Mouse (Mus musculus) hindbrain, embryonic 15.5 days (tissue): ENCODE results near the gene Carmil1. TPM values are rescaled to one million over a fixed set of nuclear protein-coding genes. Genes with fewer than 3 reads are reported as not detected.
A peak's percentile ranks its signal among the peaks of the same experiment; 100 is the strongest.

Source experiments
- ATAC-seq: fragments of 200-750 bp; cut with Nextera tagmentation; 2 replicates; pipeline ENCODE4 v1.8.0; 2017; ENCODE audit warnings: low read depth, moderate number of reproducible peaks, moderate TSS enrichment; ENCODE audit not compliant: low FRiP score
- H3K27ac ChIP-seq: fragments of 300-500 bp; sonication (generic); replicated peaks from 2 replicates; pipeline ENCODE4 v1.5.1; 2015; ENCODE audit warnings: mild to moderate bottlenecking, inconsistent platforms
- H3K27me3 ChIP-seq: fragments of 300-500 bp; sonication (generic); 2 replicates; pipeline ENCODE4 v1.6.1; 2015; ENCODE audit warnings: control low read depth, inconsistent platforms
- H3K36me3 ChIP-seq: fragments of 300-500 bp; sonication (generic); 2 replicates; pipeline ENCODE4 v1.6.1; 2015; ENCODE audit warnings: control low read depth, inconsistent platforms
- H3K4me1 ChIP-seq: fragments of 300-500 bp; sonication (generic); replicated peaks from 2 replicates; pipeline ENCODE4 v1.6.1; 2015; ENCODE audit warnings: control low read depth, inconsistent platforms
- H3K4me2 ChIP-seq: fragments of 300-500 bp; sonication (generic); 2 replicates; pipeline ENCODE4 v1.6.1; 2015; ENCODE audit warnings: moderate library complexity, mild to moderate bottlenecking, inconsistent platforms
- H3K4me3 ChIP-seq: fragments of 300-500 bp; sonication (generic); 2 replicates; pipeline ENCODE4 v1.5.1; 2015; ENCODE audit warnings: mild to moderate bottlenecking, inconsistent platforms
- H3K9ac ChIP-seq: fragments of 300-500 bp; sonication (generic); 2 replicates; pipeline ENCODE4 v1.6.1; 2015; ENCODE audit warnings: inconsistent platforms
- H3K9me3 ChIP-seq: fragments of 300-500 bp; sonication (generic); 2 replicates; pipeline ENCODE4 v1.6.1; 2016; ENCODE audit warnings: control low read depth, inconsistent platforms
- WGBS: fragments of 180-500 bp; shearing (Covaris S2); methylation state at CpG from one replicate; pipeline ENCODE4 v1.1.7; 2015; 5-methylcytosine and 5-hydroxymethylcytosine counted together
- polyA plus RNA-seq: library from polyadenylated mRNA; unstranded; fragments of >200 nt; fragmentation: Nextera tagmentation; extraction: Ambion mirVana; gene quantifications from 2 replicates; pipeline ENCODE4 v1.2.1, GENCODE M21; 2015

Gene Carmil1
- polyA plus RNA-seq, 1 experiment from 2014 or later = 42.8 TPM

- Histone ChIP-seq H3K4me3 (no peak overlapping the region), H3K4me1 (peaks cover 11% of the 10 kb centered on the region; the same call in 1 of the 2 replicates), H3K27ac (no peak overlapping the region), H3K36me3 (no peaks in the 10 kb centered on the region), H3K4me2 (no peak overlapping the region), H3K9ac (no peak overlapping the region), H3K9me3 (no peaks in the 10 kb centered on the region), H3K27me3 (no peaks in the 10 kb centered on the region)
- ATAC-seq = no peak
- WGBS = 87% methylated on average over 6 of the region's 6 CpGs
Observed at GRCm38 (mm10) chr13:24232750-24233149, 47.8 kb downstream of the Carmil1 start.

- 73% methylated on average over 10 of the region's 10 CpGs for WGBS
- H3K9me3 ChIP-seq = no peaks in the 10 kb centered on the region
- no peak overlapping the region; the same call in 1 of the 2 replicates for H3K27ac ChIP-seq
- H3K36me3 ChIP-seq = no peaks in the 10 kb centered on the region
- no peak overlapping the region for H3K4me3 ChIP-seq
- H3K27me3 ChIP-seq = no peaks in the 10 kb centered on the region
- no peak overlapping the region for H3K4me2 ChIP-seq
- ATAC-seq = no peak
- H3K4me1 ChIP-seq = peaks cover 11% of the 10 kb centered on the region; the same call in 1 of the 2 replicates
- no peak overlapping the region for H3K9ac ChIP-seq
Observed at GRCm38 (mm10) chr13:24231746-24232483, 48.7 kb downstream of the Carmil1 start.

- H3K27ac ChIP-seq = no peak overlapping the region
- WGBS = 96% methylated on average over 2 of the region's 2 CpGs
- no peak overlapping the region for H3K9ac ChIP-seq
- H3K4me2 ChIP-seq = no peak overlapping the region
- peaks cover 11% of the 10 kb centered on the region; the same call in 1 of the 2 replicates for H3K4me1 ChIP-seq
- ATAC-seq = no peak
- H3K4me3 ChIP-seq = no peak overlapping the region
- H3K36me3 ChIP-seq = no peaks in the 10 kb centered on the region
- 0 out of 2 replicates have a peak, but pooled peaks cover 3% of the 10 kb centered on the region for H3K9me3 ChIP-seq
- no peaks in the 10 kb centered on the region for H3K27me3 ChIP-seq
Observed at GRCm38 (mm10) chr13:24231146-24231545, 49.4 kb downstream of the Carmil1 start.

GRCm38 (mm10) chr13:24230541-24231095 is 50.0 kb downstream of the Carmil1 start:
- no peak for ATAC-seq
- Histone ChIP-seq H3K4me2 (no peak overlapping the region), H3K4me1 (peaks cover 11% of the 10 kb centered on the region; the same call in 1 of the 2 replicates), H3K9me3 (0 out of 2 replicates have a peak, but pooled peaks cover 5% of the 10 kb centered on the region), H3K4me3 (no peak overlapping the region), H3K27ac (no peak overlapping the region), H3K27me3 (no peaks in the 10 kb centered on the region), H3K36me3 (no peaks in the 10 kb centered on the region), H3K9ac (no peak overlapping the region)
- WGBS = 85% methylated on average over 4 of the region's 4 CpGs

GRCm38 (mm10) chr13:24223425-24224201 is 57.0 kb downstream of the Carmil1 start:
- 71% methylated on average over 8 of the region's 8 CpGs for WGBS
- Histone ChIP-seq H3K27me3 (no peaks in the 10 kb centered on the region), H3K4me3 (no peak overlapping the region), H3K9me3 (0 out of 2 replicates have a peak, but pooled peaks cover 5% of the 10 kb centered on the region), H3K9ac (no peak overlapping the region), H3K4me2 (no peak overlapping the region), H3K36me3 (no peaks in the 10 kb centered on the region), H3K4me1 (peaks cover 9% of the 10 kb centered on the region; the same call in 1 of the 2 replicates), H3K27ac (peak overlapping the region; percentile 7; the same call in 1 of the 2 replicates)
- peak; percentile 68; the same call in 1 of the 2 replicates for ATAC-seq

- Histone ChIP-seq H3K9ac (no peak overlapping the region), H3K36me3 (no peaks in the 10 kb centered on the region), H3K27me3 (no peaks in the 10 kb centered on the region), H3K4me3 (no peak overlapping the region), H3K4me2 (no peak overlapping the region), H3K9me3 (no peaks in the 10 kb centered on the region), H3K27ac (no peak overlapping the region), H3K4me1 (peaks cover 9% of the 10 kb centered on the region; the same call in 1 of the 2 replicates)
- ATAC-seq = no peak
- WGBS = 91% methylated on average over 3 of the region's 3 CpGs
Observed at GRCm38 (mm10) chr13:24220441-24220970, 60.1 kb downstream of the Carmil1 start.

GRCm38 (mm10) chr13:24211229-24211628 is 69.4 kb downstream of the Carmil1 start:
- H3K27me3 ChIP-seq = no peaks in the 10 kb centered on the region
- no peak overlapping the region for H3K27ac ChIP-seq
- ATAC-seq = no peak
- H3K4me3 ChIP-seq = no peak overlapping the region
- H3K4me1 ChIP-seq = no peaks in the 10 kb centered on the region
- no peaks in the 10 kb centered on the region for H3K36me3 ChIP-seq
- no peak overlapping the region for H3K4me2 ChIP-seq
- no peaks in the 10 kb centered on the region for H3K9me3 ChIP-seq
- no peak overlapping the region for H3K9ac ChIP-seq
- 76% methylated on average over 2 of the region's 2 CpGs for WGBS

GRCm38 (mm10) chr13:24206097-24206496 is 74.5 kb downstream of the Carmil1 start:
- no peak for ATAC-seq
- 49% methylated on average over 6 of the region's 6 CpGs for WGBS

GRCm38 (mm10) chr13:24202314-24202713 is 78.3 kb downstream of the Carmil1 start:
- no peak overlapping the region for H3K27ac ChIP-seq
- H3K9me3 ChIP-seq = no peaks in the 10 kb centered on the region
- H3K36me3 ChIP-seq = no peaks in the 10 kb centered on the region
- no peaks in the 10 kb centered on the region for H3K27me3 ChIP-seq
- H3K4me3 ChIP-seq = no peak overlapping the region
- ATAC-seq = no peak
- peaks cover 20% of the 10 kb centered on the region for H3K4me1 ChIP-seq
- no peak overlapping the region for H3K9ac ChIP-seq
- no peak overlapping the region for H3K4me2 ChIP-seq
- 73% methylated on average over 6 of the region's 6 CpGs for WGBS

More at GRCm38 (mm10) chr13:24206097-24206496, 74.5 kb downstream of the Carmil1 start:
- Histone ChIP-seq H3K27me3 (no peaks in the 10 kb centered on the region), H3K4me2 (no peak overlapping the region), H3K9ac (no peak overlapping the region), H3K9me3 (no peaks in the 10 kb centered on the region), H3K4me1 (no peaks in the 10 kb centered on the region; the same call in 1 of the 2 replicates), H3K27ac (no peak overlapping the region), H3K4me3 (no peak overlapping the region), H3K36me3 (no peaks in the 10 kb centered on the region)

- H3K4me1 ChIP-seq = peaks cover 20% of the 10 kb centered on the region
- no peak overlapping the region for H3K9ac ChIP-seq
- 50% methylated on average over 7 of the region's 7 CpGs for WGBS
- no peak for ATAC-seq
- H3K27me3 ChIP-seq = no peaks in the 10 kb centered on the region
- H3K36me3 ChIP-seq = no peaks in the 10 kb centered on the region
- no peak overlapping the region for H3K27ac ChIP-seq
- no peak overlapping the region for H3K4me2 ChIP-seq
- H3K4me3 ChIP-seq = no peak overlapping the region
- no peaks in the 10 kb centered on the region for H3K9me3 ChIP-seq
Observed at GRCm38 (mm10) chr13:24199861-24200543, 80.6 kb downstream of the Carmil1 start.

- no peak overlapping the region for H3K4me2 ChIP-seq
- no peak overlapping the region for H3K9ac ChIP-seq
- no peaks in the 10 kb centered on the region for H3K9me3 ChIP-seq
- 95% methylated on average over 2 of the region's 2 CpGs for WGBS
- peaks cover 20% of the 10 kb centered on the region for H3K4me1 ChIP-seq
- H3K36me3 ChIP-seq = no peaks in the 10 kb centered on the region
- H3K27ac ChIP-seq = no peak overlapping the region
- H3K4me3 ChIP-seq = no peak overlapping the region
- ATAC-seq = no peak
- H3K27me3 ChIP-seq = no peaks in the 10 kb centered on the region
Observed at GRCm38 (mm10) chr13:24198396-24198924, 82.1 kb downstream of the Carmil1 start.
